ENCODE assay signal across 8 mouse cellular contexts in the genomic region with DNA sequence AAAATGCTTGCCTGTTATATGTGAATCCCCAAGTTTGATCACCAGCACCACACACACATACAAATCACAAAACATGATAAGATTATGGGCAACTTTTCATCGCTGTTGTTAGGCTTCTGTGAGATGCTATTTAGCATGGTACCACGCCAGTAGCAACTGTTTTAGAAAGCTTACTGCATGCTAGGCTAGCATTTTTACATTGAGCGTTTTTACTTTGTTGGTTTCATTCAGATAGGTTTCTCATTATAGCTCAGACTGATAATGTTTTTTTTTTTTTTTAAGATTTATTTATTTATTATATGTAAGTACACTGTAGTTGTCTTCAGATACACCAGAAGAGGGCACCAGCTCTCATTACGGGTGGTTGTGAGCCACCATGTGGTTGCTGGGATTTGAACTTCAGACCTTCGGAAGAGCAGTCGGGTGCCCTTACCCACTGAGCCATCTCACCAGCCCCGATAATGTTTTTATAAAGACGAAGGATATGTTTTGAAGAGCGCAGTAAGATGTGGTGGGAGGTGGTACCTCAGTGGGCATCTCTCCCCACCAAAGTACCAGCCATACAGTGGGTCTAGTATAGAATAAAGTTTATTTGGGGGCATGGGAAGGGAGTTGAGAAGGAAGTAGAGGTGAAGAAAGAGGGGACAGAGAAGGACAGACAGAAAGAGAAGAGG. TPM values are rescaled to one million over a fixed set of nuclear protein-coding genes. Genes with fewer than 3 reads are reported as not detected.
DNase-seq lines count a peak whose midpoint lies in the region; ATAC-seq and TF ChIP-seq lines count a peak whose summit lies in the region.

No protein-coding gene starts in this region.

- no peaks in the 10 kb centered on the region for H3K9me3 ChIP-seq in hindbrain, embryonic 16.5 days (ENCODE audit: control insufficient read depth, low read length)
- no peaks in the 10 kb centered on the region for H3K9me3 ChIP-seq in midbrain, embryonic 14.5 days (ENCODE audit: control insufficient read depth, low read length)

- no peak for TF ChIP-seq POLR2A in kidney, adult 2 months (IDR thresholded peaks at IDR 0.05; ENCODE audit: low read depth, low read length)
- no peak for TF ChIP-seq POLR2A in cortical plate, adult 2 months (IDR thresholded peaks at IDR 0.05; ENCODE audit: extremely low read depth, insufficient read depth, low read length)

- no peaks in the 10 kb centered on the region for H3K27me3 ChIP-seq in kidney, adult 2 months (replicated peaks; ENCODE audit: control insufficient read depth, insufficient read depth, low read length)
- no peaks in the 10 kb centered on the region for H3K27me3 ChIP-seq in hindbrain, embryonic 16.5 days (replicated peaks; ENCODE audit: control insufficient read depth, insufficient read depth, low read length)
- no peaks in the 10 kb centered on the region for H3K27me3 ChIP-seq in midbrain, embryonic 14.5 days (ENCODE audit: control insufficient read depth, insufficient read depth, low read length)

- DNase-seq in kidney, adult 2 months, result no peak
- DNase-seq in kidney, postnatal 14 days, result no peak
- DNase-seq in midbrain, embryonic 14.5 days, result no peak
- no peak for DNase-seq in thymus, postnatal 0 days (ENCODE audit: low spot score)
- DNase-seq in kidney, postnatal 36 days, result no peak
- DNase-seq in left cerebral cortex, postnatal 4 days, result no peak

- ATAC-seq in hindbrain, embryonic 16.5 days, result no peak
- no peak for ATAC-seq in midbrain, embryonic 14.5 days (ENCODE audit: low FRiP score, low TSS enrichment)

- 0 out of 2 replicates have a peak, but pooled peaks have one; percentile 1 for TF ChIP-seq CTCF in kidney, adult 2 months (conservative IDR thresholded peaks at IDR 0.05; ENCODE audit: insufficient read depth, insufficient read length, low read depth, low read length)
- TF ChIP-seq CTCF in cortical plate, adult 2 months (IDR thresholded peaks at IDR 0.05; ENCODE audit: extremely low read depth, insufficient read depth, low read length), result no peak

- H3K36me3 ChIP-seq in kidney, adult 2 months (ENCODE audit: control insufficient read depth, insufficient read depth, low read length), result peaks cover 6% of the 10 kb centered on the region
- peaks cover 32% of the 10 kb centered on the region for H3K36me3 ChIP-seq in hindbrain, embryonic 16.5 days (ENCODE audit: control insufficient read depth, insufficient read depth, low read length)
- H3K36me3 ChIP-seq in midbrain, embryonic 14.5 days (ENCODE audit: control insufficient read depth, insufficient read depth, low read length), result peaks cover 55% of the 10 kb centered on the region

- H3K4me2 ChIP-seq in hindbrain, embryonic 16.5 days (ENCODE audit: low read length), result peak overlapping the region; percentile 83
- peak overlapping the region; percentile 69 for H3K4me2 ChIP-seq in midbrain, embryonic 14.5 days (ENCODE audit: low read length)

- intact Hi-C loops in left cerebral cortex, postnatal 4 days (cut with DNase I), result no loop called here

- no peak overlapping the region; the same call in 1 of the 2 replicates for H3K9ac ChIP-seq in hindbrain, embryonic 16.5 days (ENCODE audit: low read depth, low read length)
- no peak overlapping the region for H3K9ac ChIP-seq in midbrain, embryonic 14.5 days (replicated peaks; ENCODE audit: low read length)

- 53% methylated on average over 9 of the region's 9 CpGs for WGBS in kidney, adult 2 months
- 65% methylated on average over 9 of the region's 9 CpGs for WGBS in hindbrain, embryonic 16.5 days
- WGBS in midbrain, embryonic 14.5 days, result 72% methylated on average over 9 of the region's 9 CpGs

- H3K27ac ChIP-seq in kidney, adult 2 months (ENCODE audit: insufficient read depth, low read depth, low read length), result no peak overlapping the region
- no peak overlapping the region for H3K27ac ChIP-seq in cortical plate, adult 2 months (ENCODE audit: insufficient read depth, low read length)
- H3K27ac ChIP-seq in hindbrain, embryonic 16.5 days (ENCODE audit: low read depth, low read length), result no peak overlapping the region
- no peak overlapping the region for H3K27ac ChIP-seq in midbrain, embryonic 14.5 days (replicated peaks; ENCODE audit: low read depth, low read length)

- H3K4me1 ChIP-seq in kidney, adult 2 months (ENCODE audit: control insufficient read depth, insufficient read depth, low read length), result no peaks in the 10 kb centered on the region
- no peaks in the 10 kb centered on the region for H3K4me1 ChIP-seq in cortical plate, adult 2 months (ENCODE audit: control insufficient read depth, insufficient read depth, low read length)
- H3K4me1 ChIP-seq in hindbrain, embryonic 16.5 days (ENCODE audit: control insufficient read depth, insufficient read depth, low read depth, low read length), result peaks cover 9% of the 10 kb centered on the region
- H3K4me1 ChIP-seq in midbrain, embryonic 14.5 days (ENCODE audit: control insufficient read depth, insufficient read depth, low read length), result peaks cover 5% of the 10 kb centered on the region; the same call in 1 of the 2 replicates

- H3K4me3 ChIP-seq in kidney, adult 2 months (ENCODE audit: insufficient read depth, low read depth, low read length), result no peak overlapping the region
- peak overlapping the region; percentile 49; the same call in 1 of the 2 replicates for H3K4me3 ChIP-seq in cortical plate, adult 2 months (ENCODE audit: insufficient read depth, low read length)
- peak overlapping the region; percentile 62 for H3K4me3 ChIP-seq in hindbrain, embryonic 16.5 days (ENCODE audit: low read length)
- peak overlapping the region; percentile 46 for H3K4me3 ChIP-seq in midbrain, embryonic 14.5 days (replicated peaks; ENCODE audit: low read depth, low read length)

RNA-seq across cellular contexts. Expression of a gene that starts 1.1 kb away (rescaled TPM):
- 71.9 and 100 TPM in 2 replicates for polyA plus RNA-seq in kidney, adult 2 months (2012; rRNA removed)
- polyA plus RNA-seq in cortical plate, adult 2 months (2012; rRNA removed), result 69.2 and 72.4 TPM in 2 replicates
- polyA plus RNA-seq in hindbrain, embryonic 16.5 days (2015; fragmentation: Nextera tagmentation; extraction: Ambion mirVana), result 48.3 and 49.1 TPM in 2 replicates
- 55.8 and 56.3 TPM in 2 replicates for polyA plus RNA-seq in midbrain, embryonic 14.5 days (2014; fragmentation: Nextera tagmentation; extraction: Ambion mirVana)
- polyA plus RNA-seq in thymus, postnatal 0 days (2015; fragmentation: Nextera tagmentation; extraction: Ambion mirVana), result 107 and 108 TPM in 2 replicates
- total RNA-seq in left cerebral cortex, postnatal 4 days (2021), result 10 to 100 TPM; 43.6 to 49.0 TPM

RNA-seq across cellular contexts. Expression of a gene that starts 9.7 kb away (rescaled TPM):
- polyA plus RNA-seq in kidney, adult 2 months (2012; rRNA removed), result 11.0 and 11.5 TPM in 2 replicates
- polyA plus RNA-seq in cortical plate, adult 2 months (2012; rRNA removed), result 11.3 and 12.0 TPM in 2 replicates
- polyA plus RNA-seq in hindbrain, embryonic 16.5 days (2015; fragmentation: Nextera tagmentation; extraction: Ambion mirVana), result 22.7 and 28.9 TPM in 2 replicates
- 19.1 and 23.2 TPM in 2 replicates for polyA plus RNA-seq in midbrain, embryonic 14.5 days (2014; fragmentation: Nextera tagmentation; extraction: Ambion mirVana)
- 58.9 and 61.4 TPM in 2 replicates for polyA plus RNA-seq in thymus, postnatal 0 days (2015; fragmentation: Nextera tagmentation; extraction: Ambion mirVana)
- 10 to 100 TPM; 23.4 to 24.9 TPM for total RNA-seq in left cerebral cortex, postnatal 4 days (2021)

RNA-seq across cellular contexts. Expression of a gene that starts 10.1 kb away (rescaled TPM):
- polyA plus RNA-seq in kidney, adult 2 months (2012; rRNA removed), result 19.3 and 27.3 TPM in 2 replicates
- 45.0 and 48.7 TPM in 2 replicates for polyA plus RNA-seq in cortical plate, adult 2 months (2012; rRNA removed)
- 20.5 and 24.8 TPM in 2 replicates for polyA plus RNA-seq in hindbrain, embryonic 16.5 days (2015; fragmentation: Nextera tagmentation; extraction: Ambion mirVana)
- 19.1 and 21.7 TPM in 2 replicates for polyA plus RNA-seq in midbrain, embryonic 14.5 days (2014; fragmentation: Nextera tagmentation; extraction: Ambion mirVana)
- polyA plus RNA-seq in thymus, postnatal 0 days (2015; fragmentation: Nextera tagmentation; extraction: Ambion mirVana), result 15.7 and 16.6 TPM in 2 replicates
- total RNA-seq in left cerebral cortex, postnatal 4 days (2021), result 10 to 100 TPM; 17.1 to 17.8 TPM

RNA-seq across cellular contexts. Expression of a gene that starts 14.3 kb away (rescaled TPM):
- polyA plus RNA-seq in kidney, adult 2 months (2012; rRNA removed), result 104 and 113 TPM in 2 replicates
- polyA plus RNA-seq in cortical plate, adult 2 months (2012; rRNA removed), result 169 and 175 TPM in 2 replicates
- 79.7 and 110 TPM in 2 replicates for polyA plus RNA-seq in hindbrain, embryonic 16.5 days (2015; fragmentation: Nextera tagmentation; extraction: Ambion mirVana)
- 157 and 185 TPM in 2 replicates for polyA plus RNA-seq in midbrain, embryonic 14.5 days (2014; fragmentation: Nextera tagmentation; extraction: Ambion mirVana)
- polyA plus RNA-seq in thymus, postnatal 0 days (2015; fragmentation: Nextera tagmentation; extraction: Ambion mirVana), result 223 and 234 TPM in 2 replicates
- total RNA-seq in left cerebral cortex, postnatal 4 days (2021), result 100 to 1,000 TPM; 131 to 136 TPM

RNA-seq across cellular contexts. Expression of a gene that starts 28.1 kb away (rescaled TPM):
- 0.88 and 0.94 TPM in 2 replicates for polyA plus RNA-seq in kidney, adult 2 months (2012; rRNA removed)
- 5.2 and 6.2 TPM in 2 replicates for polyA plus RNA-seq in cortical plate, adult 2 months (2012; rRNA removed)
- 49.1 and 52.4 TPM in 2 replicates for polyA plus RNA-seq in hindbrain, embryonic 16.5 days (2015; fragmentation: Nextera tagmentation; extraction: Ambion mirVana)
- 28.3 and 42.4 TPM in 2 replicates for polyA plus RNA-seq in midbrain, embryonic 14.5 days (2014; fragmentation: Nextera tagmentation; extraction: Ambion mirVana)
- 35.5 and 38.1 TPM in 2 replicates for polyA plus RNA-seq in thymus, postnatal 0 days (2015; fragmentation: Nextera tagmentation; extraction: Ambion mirVana)
- 1 to 10 TPM; 6.9 to 8.2 TPM for total RNA-seq in left cerebral cortex, postnatal 4 days (2021)
